Mouse (Mus musculus) embryonic facial prominence, embryonic 12.5 days (tissue): ENCODE results near the gene Adgrg2. TPM values are rescaled to one million over a fixed set of nuclear protein-coding genes. Genes with fewer than 3 reads are reported as not detected.
A peak's percentile ranks its signal among the peaks of the same experiment; 100 is the strongest.

Experiments
- ATAC-seq: fragments of 200-750 bp; cut with Nextera tagmentation; 2 replicates; pipeline ENCODE4 v1.8.0; 2017; ENCODE audit not compliant: insufficient number of reproducible peaks, insufficient read depth, low FRiP score, low TSS enrichment
- H3K27ac ChIP-seq: fragments of 300-500 bp; sonication (generic); 2 replicates; pipeline ENCODE4 v1.5.1; 2016; ENCODE audit warnings: mild to moderate bottlenecking
- H3K27me3 ChIP-seq: fragments of 300-500 bp; sonication (generic); 2 replicates; pipeline ENCODE4 v1.6.1; 2016; ENCODE audit warnings: mild to moderate bottlenecking, moderate library complexity
- H3K36me3 ChIP-seq: fragments of 300-500 bp; sonication (generic); 2 replicates; pipeline ENCODE4 v1.6.1; 2016; ENCODE audit warnings: mild to moderate bottlenecking
- H3K4me1 ChIP-seq: fragments of 300-500 bp; sonication (generic); 2 replicates; pipeline ENCODE4 v1.6.1; 2016
- H3K4me2 ChIP-seq: fragments of 300-500 bp; sonication (generic); replicated peaks from 2 replicates; pipeline ENCODE4 v1.6.1; 2016; ENCODE audit warnings: mild to moderate bottlenecking, moderate library complexity
- H3K4me3 ChIP-seq: fragments of 300-500 bp; sonication (generic); 2 replicates; pipeline ENCODE4 v1.5.1; 2016; ENCODE audit warnings: mild to moderate bottlenecking
- H3K9ac ChIP-seq: fragments of 300-500 bp; sonication (generic); 2 replicates; pipeline ENCODE4 v1.6.1; 2016; ENCODE audit warnings: mild to moderate bottlenecking, moderate library complexity
- H3K9me3 ChIP-seq: fragments of 300-500 bp; sonication (generic); 2 replicates; pipeline ENCODE4 v1.6.1; 2016; ENCODE audit warnings: mild to moderate bottlenecking, moderate library complexity
- WGBS: fragments of 180-500 bp; shearing (Covaris S2); methylation state at CpG from one replicate; pipeline ENCODE4 v1.1.7; 2016; 5-methylcytosine and 5-hydroxymethylcytosine counted together
- polyA plus RNA-seq: library from polyadenylated mRNA; unstranded; fragments of >200 nt; fragmentation: Nextera tagmentation; extraction: Ambion mirVana; gene quantifications from 2 replicates; pipeline ENCODE4 v1.2.1, GENCODE M21; 2016

Gene Adgrg2
- polyA plus RNA-seq, 1 experiment from 2014 or later = 2.2 TPM

- ATAC-seq = no peak
- Histone ChIP-seq H3K27me3 (no peaks in the 10 kb centered on the region), H3K36me3 (no peaks in the 10 kb centered on the region), H3K9ac (no peak overlapping the region), H3K4me2 (no peak overlapping the region), H3K27ac (no peak overlapping the region), H3K4me1 (no peaks in the 10 kb centered on the region), H3K9me3 (no peaks in the 10 kb centered on the region), H3K4me3 (no peak overlapping the region)
Observed at GRCm38 (mm10) chrX:160441272-160441671, 50.8 kb downstream of the Adgrg2 start.

DNA sequence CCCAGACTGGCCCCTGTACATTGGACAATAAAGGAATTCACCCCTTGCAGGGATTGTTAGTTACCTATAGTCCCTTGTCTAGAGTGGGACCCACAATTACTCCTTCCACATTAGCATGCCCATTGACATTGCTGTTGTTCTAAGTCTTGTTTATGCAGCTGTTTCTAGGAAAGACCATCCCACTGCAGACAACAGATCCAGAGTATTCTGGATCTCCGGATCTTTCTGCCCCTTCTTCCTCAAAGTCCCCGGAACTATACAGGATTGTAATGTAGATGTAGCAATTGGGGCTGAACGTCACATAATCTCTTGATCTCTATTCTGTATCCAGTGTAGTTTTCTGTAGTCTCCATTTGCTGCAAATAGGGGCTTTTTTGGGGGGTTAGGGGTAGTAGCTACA is 57.9 kb downstream of the Adgrg2 start:
- Histone ChIP-seq H3K36me3 (no peaks in the 10 kb centered on the region), H3K4me2 (no peak overlapping the region), H3K27me3 (no peaks in the 10 kb centered on the region), H3K9ac (no peak overlapping the region), H3K27ac (no peak overlapping the region), H3K9me3 (no peaks in the 10 kb centered on the region), H3K4me1 (no peaks in the 10 kb centered on the region), H3K4me3 (no peak overlapping the region)
- 81% methylated on average over 3 of the region's 3 CpGs for WGBS
- ATAC-seq = no peak

GRCm38 (mm10) chrX:160449363-160449762 is 58.9 kb downstream of the Adgrg2 start:
- no peaks in the 10 kb centered on the region for H3K27me3 ChIP-seq
- ATAC-seq = no peak
- WGBS = 76% methylated on average over 2 of the region's 2 CpGs

DNA sequence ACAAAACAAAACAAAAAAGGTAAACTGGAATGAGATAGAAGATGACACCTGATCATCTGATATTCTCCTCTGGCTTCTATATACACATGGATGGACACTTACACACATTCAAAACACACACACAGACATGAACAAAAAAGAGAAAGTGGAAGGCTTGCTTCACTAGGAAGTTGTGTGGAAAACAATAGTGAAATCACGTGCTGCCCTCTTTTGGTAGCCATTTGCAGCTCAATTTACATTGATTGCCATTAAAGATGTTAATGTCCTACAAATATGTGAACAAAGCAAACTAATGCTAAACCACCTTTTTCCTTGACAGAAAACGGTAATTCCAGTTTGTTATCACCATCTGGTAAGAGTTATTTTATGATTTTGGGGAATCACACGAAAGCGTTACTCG is 65.2 kb downstream of the Adgrg2 start:
- H3K9ac ChIP-seq = no peak overlapping the region
- H3K27ac ChIP-seq = no peak overlapping the region
- H3K9me3 ChIP-seq = no peaks in the 10 kb centered on the region
- ATAC-seq = no peak
- H3K27me3 ChIP-seq = 0 out of 2 replicates have a peak, but pooled peaks cover 3% of the 10 kb centered on the region
- H3K4me2 ChIP-seq = no peak overlapping the region
- WGBS = 67% methylated on average over 5 of the region's 5 CpGs
- no peaks in the 10 kb centered on the region for H3K36me3 ChIP-seq
- H3K4me1 ChIP-seq = no peaks in the 10 kb centered on the region
- no peak overlapping the region for H3K4me3 ChIP-seq

More at GRCm38 (mm10) chrX:160449363-160449762, 58.9 kb downstream of the Adgrg2 start:
- H3K4me2 ChIP-seq = no peak overlapping the region
- H3K4me1 ChIP-seq = no peaks in the 10 kb centered on the region
- no peak overlapping the region for H3K27ac ChIP-seq
- H3K9me3 ChIP-seq = no peaks in the 10 kb centered on the region
- no peak overlapping the region for H3K4me3 ChIP-seq
- no peaks in the 10 kb centered on the region for H3K36me3 ChIP-seq
- no peak overlapping the region for H3K9ac ChIP-seq

DNA sequence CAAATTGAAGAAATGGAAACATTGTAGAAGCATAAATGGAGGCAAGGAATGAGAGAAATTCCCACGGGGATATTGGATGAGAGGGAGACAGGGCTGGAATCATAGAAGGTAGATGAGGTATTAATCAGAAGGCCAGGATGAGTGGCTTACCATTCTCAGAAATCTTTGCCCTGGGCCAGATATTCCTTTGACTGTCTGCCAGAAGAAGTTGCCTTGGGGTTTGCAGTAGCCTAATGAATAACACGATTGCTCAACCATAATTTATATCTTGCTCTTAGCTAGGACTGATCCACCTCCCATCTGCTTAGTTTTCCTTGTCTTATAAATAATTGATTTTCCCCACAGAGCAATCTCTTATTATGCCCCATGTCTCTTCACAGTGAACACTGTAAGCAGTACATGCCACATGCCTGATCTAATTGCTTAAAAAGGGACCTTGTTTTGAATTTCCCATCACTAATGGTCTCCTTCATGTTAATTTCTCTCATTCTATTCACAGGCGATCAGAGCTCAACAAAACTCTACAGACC is 80.8 kb downstream of the Adgrg2 start:
- H3K4me2 ChIP-seq = no peak overlapping the region
- H3K27ac ChIP-seq = no peak overlapping the region
- 76% methylated on average over 3 of the region's 3 CpGs for WGBS
- no peak overlapping the region for H3K9ac ChIP-seq
- H3K27me3 ChIP-seq = no peaks in the 10 kb centered on the region
- H3K36me3 ChIP-seq = no peaks in the 10 kb centered on the region
- no peak overlapping the region for H3K4me3 ChIP-seq
- H3K9me3 ChIP-seq = no peaks in the 10 kb centered on the region
- no peaks in the 10 kb centered on the region for H3K4me1 ChIP-seq
- ATAC-seq = no peak

DNA sequence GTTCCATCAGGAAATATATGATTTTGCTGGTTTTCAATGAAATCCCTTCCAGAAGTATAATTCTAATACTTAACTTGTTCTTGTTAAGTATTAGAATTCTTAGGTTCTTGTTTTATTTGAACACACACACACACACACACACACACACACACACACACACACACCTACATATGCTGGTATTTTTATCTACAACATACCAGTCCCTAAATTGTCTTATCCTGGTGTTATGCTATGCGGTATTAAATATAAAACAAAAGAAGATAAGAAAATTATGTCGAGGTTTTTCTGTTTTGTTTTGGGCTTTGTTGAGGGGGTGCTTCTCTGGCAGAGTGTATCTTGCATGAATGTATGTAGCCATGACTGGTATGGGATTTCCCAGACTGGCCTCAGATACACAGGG is 99.3 kb downstream of the Adgrg2 start:
- Histone ChIP-seq H3K9me3 (no peaks in the 10 kb centered on the region), H3K27ac (no peak overlapping the region), H3K4me1 (no peaks in the 10 kb centered on the region), H3K4me2 (no peak overlapping the region), H3K27me3 (peaks cover 8% of the 10 kb centered on the region; the same call in 1 of the 2 replicates), H3K4me3 (no peak overlapping the region), H3K9ac (no peak overlapping the region), H3K36me3 (no peaks in the 10 kb centered on the region)
- ATAC-seq = no peak
- WGBS = 82% methylated on average over 2 of the region's 2 CpGs

DNA sequence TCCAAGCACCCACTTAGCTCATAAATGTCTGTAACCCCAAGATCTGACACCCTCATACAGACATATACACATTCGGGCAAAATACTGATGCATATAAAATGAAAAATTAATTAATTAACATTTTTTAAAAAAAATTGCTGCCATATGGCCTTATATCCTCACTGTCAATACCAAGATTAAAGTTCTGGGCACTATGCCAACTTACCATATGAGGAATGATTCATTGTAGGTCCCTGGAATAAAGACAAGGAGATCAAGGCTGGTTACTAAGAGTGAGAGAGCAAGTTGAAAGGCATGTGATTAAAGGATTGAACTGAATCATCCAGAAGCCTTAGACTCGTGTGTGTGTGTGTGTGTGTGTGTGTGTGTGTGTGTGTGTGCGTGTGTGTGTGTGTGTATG is 103.8 kb downstream of the Adgrg2 start:
- ATAC-seq = no peak
- Histone ChIP-seq H3K4me2 (no peak overlapping the region), H3K9ac (no peak overlapping the region), H3K4me3 (no peak overlapping the region), H3K36me3 (no peaks in the 10 kb centered on the region), H3K4me1 (no peaks in the 10 kb centered on the region), H3K27me3 (peaks cover 12% of the 10 kb centered on the region; the same call in 1 of the 2 replicates), H3K9me3 (no peaks in the 10 kb centered on the region), H3K27ac (no peak overlapping the region)
- whole genome bisulfite sequencing = 67% methylated on average over 2 of the region's 3 CpGs

GRCm38 (mm10) chrX:160494921-160495320 is 104.4 kb downstream of the Adgrg2 start:
- Histone ChIP-seq H3K27me3 (peaks cover 12% of the 10 kb centered on the region; the same call in 1 of the 2 replicates), H3K4me2 (no peak overlapping the region), H3K36me3 (no peaks in the 10 kb centered on the region), H3K4me3 (no peak overlapping the region), H3K9ac (no peak overlapping the region), H3K4me1 (no peaks in the 10 kb centered on the region), H3K27ac (no peak overlapping the region), H3K9me3 (no peaks in the 10 kb centered on the region)
- ATAC-seq = no peak
- WGBS = 69% methylated on average over 6 of the region's 6 CpGs

DNA sequence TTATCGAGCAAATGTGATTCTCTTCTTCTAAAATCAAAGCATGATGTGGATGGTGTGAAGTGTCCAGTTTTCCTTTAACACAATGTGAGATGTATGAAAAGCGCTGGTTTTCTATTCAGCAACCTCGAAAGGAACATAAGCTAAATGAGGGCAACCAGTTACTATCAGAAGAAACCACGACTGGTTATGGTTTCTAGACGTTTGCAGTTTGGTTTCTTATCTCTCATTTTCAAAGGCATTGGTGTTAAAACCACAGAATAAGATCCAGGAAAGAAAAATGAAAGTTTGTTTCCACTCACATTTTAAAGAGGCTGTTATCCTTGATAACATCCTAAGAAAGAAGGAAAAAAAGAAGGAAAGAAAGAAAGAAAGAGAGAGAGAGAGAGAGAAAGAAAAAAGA is 106.0 kb downstream of the Adgrg2 start:
- no peaks in the 10 kb centered on the region for H3K36me3 ChIP-seq
- H3K4me1 ChIP-seq = no peaks in the 10 kb centered on the region
- ATAC-seq = no peak
- peaks cover 9% of the 10 kb centered on the region; the same call in 1 of the 2 replicates for H3K27me3 ChIP-seq
- no peak overlapping the region for H3K4me2 ChIP-seq
- no peaks in the 10 kb centered on the region for H3K9me3 ChIP-seq
- no peak overlapping the region for H3K9ac ChIP-seq
- WGBS = 72% methylated on average over 5 of the region's 5 CpGs
- no peak overlapping the region for H3K4me3 ChIP-seq
- H3K27ac ChIP-seq = no peak overlapping the region

DNA sequence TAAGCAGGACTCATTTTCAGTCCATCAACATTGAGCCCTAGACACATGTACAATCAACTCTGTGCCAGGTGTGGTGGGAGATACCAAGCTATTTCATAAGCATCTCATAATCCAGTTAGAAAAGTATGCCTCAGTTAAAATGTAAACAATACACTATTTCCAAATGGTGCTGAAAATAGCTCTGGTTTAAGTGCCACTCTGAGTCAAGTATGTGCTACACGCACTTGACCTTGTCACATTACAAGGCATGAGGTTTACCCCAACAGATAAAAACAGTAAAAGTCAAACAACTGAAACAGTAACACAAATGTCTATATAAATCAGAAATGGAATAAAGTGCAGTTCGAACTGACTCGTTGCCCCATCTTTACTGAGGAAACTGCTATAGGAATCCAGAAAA is 110.6 kb downstream of the Adgrg2 start:
- WGBS = 83% methylated on average over 3 of the region's 3 CpGs
- Histone ChIP-seq H3K27me3 (0 out of 2 replicates have a peak, but pooled peaks cover 13% of the 10 kb centered on the region), H3K36me3 (no peaks in the 10 kb centered on the region), H3K9ac (no peak overlapping the region), H3K4me1 (peaks cover 6% of the 10 kb centered on the region; the same call in 1 of the 2 replicates), H3K4me3 (no peak overlapping the region), H3K4me2 (no peak overlapping the region), H3K9me3 (no peaks in the 10 kb centered on the region), H3K27ac (no peak overlapping the region)
- ATAC-seq = no peak

DNA sequence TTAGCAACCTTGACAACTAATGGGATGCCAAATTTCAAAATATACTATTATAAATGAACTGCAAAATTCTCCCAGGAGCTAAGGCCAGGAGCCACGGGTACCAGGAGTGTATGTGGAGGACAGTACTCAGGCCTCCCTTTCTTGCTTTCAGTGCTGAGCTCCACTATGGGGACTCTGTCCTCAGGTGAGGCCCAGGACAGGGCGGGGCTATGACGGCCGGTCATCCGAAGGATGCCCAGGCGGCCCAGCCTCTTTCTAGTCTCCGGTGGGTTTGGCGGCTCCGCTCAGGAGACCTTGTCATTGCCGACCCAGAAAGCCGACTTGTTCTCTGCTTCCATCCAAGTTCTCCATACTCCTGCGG is 111.2 kb downstream of the Adgrg2 start:
- Histone ChIP-seq H3K9me3 (no peaks in the 10 kb centered on the region), H3K27ac (no peak overlapping the region), H3K4me2 (peak overlapping the region; percentile 38), H3K4me1 (peaks cover 6% of the 10 kb centered on the region; the same call in 1 of the 2 replicates), H3K27me3 (0 out of 2 replicates have a peak, but pooled peaks cover 10% of the 10 kb centered on the region), H3K9ac (0 out of 2 replicates have a peak overlapping the region, but pooled peaks have one; percentile 55), H3K36me3 (no peaks in the 10 kb centered on the region), H3K4me3 (peak overlapping the region; percentile 52)
- peak; percentile 79 for ATAC-seq
- WGBS = 13% methylated on average over 12 of the region's 12 CpGs

DNA sequence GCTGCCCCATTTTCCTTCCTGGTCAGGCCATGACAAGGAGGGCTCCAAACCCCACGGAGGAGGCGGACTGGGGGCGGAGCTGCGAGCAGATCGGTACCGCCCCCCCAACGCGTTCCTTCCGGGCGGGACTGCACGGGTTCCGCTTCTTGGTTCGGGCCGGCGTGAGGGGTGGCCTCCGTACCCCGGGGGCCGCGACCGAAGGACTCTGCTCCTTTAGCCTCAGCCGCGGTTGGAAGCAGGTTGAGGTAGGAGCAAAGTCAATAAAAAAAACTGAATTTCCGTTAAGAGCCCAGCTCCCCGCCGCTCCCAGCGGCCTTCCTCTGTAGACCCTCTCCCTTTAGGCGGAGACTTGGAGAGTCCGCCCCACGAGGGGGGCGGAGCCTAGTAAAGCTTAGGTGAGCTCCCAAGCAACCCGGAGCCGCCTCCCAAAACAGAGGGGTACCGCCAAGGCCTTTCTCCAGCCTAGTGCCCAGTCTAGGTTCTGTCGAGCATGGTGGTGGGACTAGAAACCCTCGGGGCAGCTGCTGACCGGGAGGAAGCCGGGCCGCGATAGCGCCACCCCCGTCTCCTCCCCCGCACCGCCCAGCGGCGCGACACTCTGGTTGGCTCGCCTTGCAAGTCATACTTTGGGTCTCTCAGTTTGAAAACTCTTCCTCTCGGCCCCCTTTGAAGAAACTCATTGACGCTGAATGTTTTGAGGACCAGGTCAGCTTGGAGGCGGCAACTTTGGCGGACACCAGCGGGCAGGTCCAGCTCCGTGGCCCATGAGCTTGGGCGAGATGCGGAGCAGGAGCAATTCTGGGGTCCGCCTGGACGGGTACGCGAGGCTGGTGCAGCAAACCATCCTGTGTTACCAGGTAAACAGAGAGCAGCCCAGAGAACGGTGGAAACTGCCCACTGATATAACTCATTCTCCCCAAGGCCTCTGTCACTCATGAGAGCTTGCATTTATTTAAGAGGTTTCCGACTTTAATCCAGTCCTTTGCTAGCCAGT is 111.9 kb downstream of the Adgrg2 start, which contains the start of gene Phka2:
Gene Phka2, plus strand, starts transcription at position 119 of the 994 bp plus-strand sequence.
- peak within 1 kb of the TSS; percentile 52 for H3K4me3 ChIP-seq
- H3K9ac ChIP-seq = peak within 1 kb of the TSS; percentile 55
- no peaks in the 10 kb centered on the region for H3K9me3 ChIP-seq
- peak; percentile 98 for ATAC-seq
- peaks cover 6% of the 10 kb centered on the region; the same call in 1 of the 2 replicates for H3K4me1 ChIP-seq
- peak within 1 kb of the TSS; percentile 53 for H3K4me2 ChIP-seq
- peak within 1 kb of the TSS; percentile 85 for H3K27ac ChIP-seq
- 13% methylated on average over 61 of the region's 61 CpGs for WGBS
- 0 out of 2 replicates have a peak, but pooled peaks cover 10% of the 10 kb centered on the region for H3K27me3 ChIP-seq
- no peaks in the 10 kb centered on the region for H3K36me3 ChIP-seq
